Mouse (Mus musculus) cerebral cortex, adult 2 months (tissue): ENCODE data around the gene Hpca.

Experiments
- WGBS: fragments of 180-500 bp; shearing (Covaris S2); methylation state at CpG from one replicate; pipeline ENCODE4 v1.1.7; 2018; 5-methylcytosine and 5-hydroxymethylcytosine counted together

The Hpca gene

DNA sequence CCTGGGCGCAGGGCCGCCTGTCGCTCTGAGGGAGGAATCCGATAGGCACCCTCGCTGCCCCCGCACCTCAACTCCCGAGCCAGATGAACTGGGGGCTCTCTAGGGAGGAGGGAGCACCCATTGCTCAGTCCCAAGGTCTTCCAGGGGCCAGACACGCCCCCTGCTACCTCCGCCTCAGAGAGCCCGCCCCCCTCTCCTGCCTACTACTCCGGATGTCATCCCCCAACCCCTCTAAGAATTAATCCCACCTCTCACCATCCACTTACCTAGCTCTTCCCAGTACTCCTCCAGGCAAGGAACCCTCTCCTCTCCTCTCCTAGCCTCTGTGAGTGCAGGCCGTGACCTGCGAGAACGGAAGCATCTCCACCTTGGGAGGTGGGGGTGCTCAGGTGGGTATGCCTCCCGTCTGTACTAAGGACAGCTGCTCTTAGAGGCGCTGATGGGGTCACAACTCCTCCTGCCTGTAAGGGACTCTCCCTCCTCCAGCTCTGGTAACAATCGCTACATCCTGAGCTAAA is at the start of gene Hpca:
Gene Hpca (minus strand): TSS at position 468 of the 518 bp plus-strand sequence.
- 2% methylated on average over 17 of the region's 17 CpGs for WGBS

DNA sequence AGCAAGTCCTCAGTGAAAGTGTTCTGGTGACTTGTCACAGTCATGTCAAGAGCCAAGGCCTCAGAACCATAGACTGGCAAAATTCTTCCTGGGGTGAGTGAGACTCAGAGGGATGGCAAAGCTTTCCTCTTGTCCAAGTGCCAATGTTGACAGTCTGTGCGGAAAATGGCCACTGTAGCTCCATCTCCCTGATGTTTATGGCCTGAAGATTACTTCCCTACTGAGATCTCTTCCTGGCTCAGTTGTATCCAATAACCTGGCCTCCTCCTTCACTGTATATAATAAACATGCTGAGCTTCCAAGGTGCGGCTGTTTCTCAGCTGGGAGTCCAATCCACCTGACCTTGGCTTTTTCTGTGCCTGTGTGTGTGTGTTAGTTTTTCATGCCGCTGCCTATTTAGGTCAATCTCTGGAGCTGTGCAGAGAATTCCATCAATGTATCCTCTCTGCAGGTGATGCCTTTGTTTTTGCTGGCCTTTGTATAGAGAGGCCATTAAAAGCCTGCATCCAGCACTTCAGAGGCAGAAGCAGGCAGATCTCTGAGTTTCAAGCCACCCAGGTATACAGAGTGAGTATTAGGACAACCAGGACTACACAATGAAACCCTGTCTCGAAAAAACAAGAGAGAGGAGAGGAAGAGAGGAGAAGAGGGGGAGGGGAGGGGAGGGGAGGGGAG is 39.9 kb upstream of the Hpca start:
- WGBS = 79% methylated on average over 4 of the region's 4 CpGs

DNA sequence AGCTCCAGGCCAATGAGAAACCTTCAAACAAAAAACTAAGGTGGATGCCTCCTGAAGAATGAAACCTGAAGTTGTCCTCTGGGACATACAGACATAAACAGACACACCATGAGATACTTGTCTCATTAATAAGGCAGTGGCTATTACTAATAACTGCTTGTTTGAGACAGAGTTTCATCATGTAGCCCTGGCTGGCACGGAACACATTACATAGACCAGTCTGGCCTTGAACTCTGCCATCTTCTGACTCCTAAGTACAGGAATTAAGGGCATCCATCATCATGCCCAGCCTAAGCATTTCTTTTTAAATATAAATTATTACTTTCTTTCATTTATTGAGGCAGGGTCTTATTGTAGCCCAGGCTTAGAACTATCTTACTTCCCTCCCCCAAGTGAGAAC is 39.2 kb upstream of the Hpca start:
- WGBS = 100% methylated on average over 1 of the region's 1 CpGs

DNA sequence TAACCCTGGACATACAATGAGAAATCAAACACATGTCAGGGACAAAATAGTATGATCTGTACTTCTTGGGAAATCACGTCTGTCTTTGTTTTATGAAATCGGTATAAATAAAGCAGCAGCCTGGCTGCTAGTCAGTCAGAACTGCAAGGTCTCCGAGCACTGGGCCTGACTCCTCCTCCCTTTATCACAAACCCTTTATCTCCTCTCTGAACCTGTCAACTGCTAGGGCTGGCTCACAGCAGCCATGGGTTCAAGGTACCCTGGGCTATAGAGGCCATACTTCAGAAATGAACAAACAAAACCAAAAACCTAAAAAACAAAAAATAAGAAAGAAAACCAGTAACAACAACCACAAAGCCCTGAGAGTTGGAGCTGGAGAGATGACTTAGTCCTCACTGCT is 36.7 kb upstream of the Hpca start:
- WGBS = 55% methylated on average over 3 of the region's 3 CpGs

DNA sequence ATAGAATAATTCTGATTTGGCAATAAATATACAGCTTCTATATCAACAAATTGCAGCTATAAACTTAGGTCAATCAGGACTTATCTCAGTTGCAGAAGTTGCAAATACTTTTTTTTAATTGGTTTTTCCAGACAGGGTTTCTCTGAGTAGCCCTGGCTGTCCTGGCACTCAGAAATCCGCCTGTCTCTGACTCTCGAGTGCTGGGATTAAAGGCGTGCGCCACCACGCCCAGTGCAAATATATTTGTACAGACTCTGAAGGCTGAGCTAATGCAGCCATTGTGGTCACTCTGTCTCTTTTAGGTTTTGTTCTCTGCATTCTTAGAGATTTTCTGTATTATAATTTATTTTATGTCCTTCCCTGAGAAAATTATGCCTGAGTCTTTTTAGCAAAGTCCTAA is 35.7 kb upstream of the Hpca start:
- WGBS = 94% methylated on average over 5 of the region's 5 CpGs

DNA sequence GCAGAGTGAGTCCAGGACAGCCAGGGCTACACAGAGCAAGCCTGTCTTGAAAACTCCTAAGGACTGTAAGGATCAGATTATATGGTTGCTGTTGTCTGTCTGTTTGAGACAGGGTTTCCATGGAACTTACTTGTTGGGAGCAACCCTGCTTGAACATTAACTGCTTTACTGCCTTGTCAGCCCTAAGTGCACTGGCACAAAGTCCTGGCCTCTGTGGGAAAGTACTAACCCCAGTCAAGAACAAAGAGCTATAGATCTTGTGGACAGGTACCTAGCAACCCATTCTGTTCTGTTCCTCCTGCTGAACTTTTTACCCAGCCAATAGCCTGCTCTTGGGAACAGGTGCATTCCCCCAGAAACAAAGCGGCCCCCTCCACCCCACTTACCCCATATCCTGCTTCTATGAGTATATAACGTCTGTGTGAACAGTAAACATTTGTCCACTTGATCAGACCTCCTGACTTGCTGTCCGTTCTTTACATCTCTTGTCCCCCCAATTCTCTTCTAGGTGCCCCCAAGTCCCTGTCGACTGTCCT is 29.5 kb upstream of the Hpca start:
- WGBS = 92% methylated on average over 4 of the region's 4 CpGs

DNA sequence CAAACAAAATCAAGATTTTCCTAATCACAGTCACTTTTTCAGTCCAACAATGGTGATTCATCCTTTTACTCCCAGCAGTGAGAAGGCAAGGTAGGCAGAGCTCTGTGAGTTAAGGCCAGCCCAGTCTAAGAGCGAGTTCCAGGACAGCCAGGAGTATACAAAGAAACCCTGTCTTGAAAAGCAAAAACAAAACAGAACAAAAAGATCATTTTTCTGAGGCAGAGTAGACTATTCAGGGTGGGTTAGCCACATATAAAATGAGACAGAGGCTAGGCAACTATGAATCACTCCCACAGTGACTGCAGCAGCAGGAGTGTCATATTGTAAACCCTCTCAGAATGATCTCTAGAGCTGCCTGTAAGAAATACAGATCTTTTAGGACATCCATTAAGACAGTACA is 27.5 kb upstream of the Hpca start:
- 29% methylated on average over 1 of the region's 1 CpGs for WGBS

DNA sequence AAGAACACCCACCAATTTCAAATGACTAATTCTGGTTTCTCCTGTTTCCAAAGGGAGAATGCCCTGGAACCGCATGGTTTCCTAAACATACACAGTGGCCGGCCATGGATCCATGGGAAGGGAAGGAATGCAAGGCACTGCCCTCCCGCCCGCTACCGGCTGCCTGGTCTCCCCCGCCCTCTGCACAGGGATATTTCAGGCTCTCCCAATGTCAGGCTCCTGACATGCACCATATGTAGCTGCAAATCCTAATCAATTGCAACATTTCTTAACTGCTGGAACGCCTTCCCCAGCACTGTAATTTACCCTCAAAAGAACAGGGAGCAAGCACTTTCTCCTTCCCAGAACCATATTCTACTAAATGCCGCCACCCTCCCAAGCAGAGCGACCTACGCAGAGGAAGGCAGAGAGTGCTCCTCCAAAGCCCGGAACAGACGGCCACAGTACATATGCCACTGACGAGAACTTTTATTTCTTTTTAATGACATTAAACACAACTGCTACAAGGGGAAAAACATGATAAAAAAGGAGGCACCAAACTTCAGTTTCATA is 25.8 kb upstream of the Hpca start:
- 63% methylated on average over 13 of the region's 13 CpGs for WGBS

DNA sequence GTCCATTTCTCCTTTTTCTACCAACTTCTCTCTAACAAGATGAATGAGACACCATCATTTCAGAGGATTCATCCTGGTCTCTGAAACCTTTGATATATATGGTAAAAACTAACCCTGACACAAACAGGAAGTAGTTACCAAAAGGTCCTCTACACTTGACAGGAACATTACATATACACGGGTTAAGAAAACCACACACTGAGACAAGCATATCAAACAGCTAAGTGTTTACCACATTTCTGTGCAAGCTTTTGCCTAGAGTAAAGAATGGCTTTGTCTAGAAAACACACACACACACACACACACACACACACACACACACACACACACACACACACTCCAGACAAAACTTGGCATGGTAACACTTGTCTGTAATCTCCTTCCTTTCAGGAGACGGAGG is 24.6 kb upstream of the Hpca start:
- 25% methylated on average over 2 of the region's 2 CpGs for WGBS

DNA sequence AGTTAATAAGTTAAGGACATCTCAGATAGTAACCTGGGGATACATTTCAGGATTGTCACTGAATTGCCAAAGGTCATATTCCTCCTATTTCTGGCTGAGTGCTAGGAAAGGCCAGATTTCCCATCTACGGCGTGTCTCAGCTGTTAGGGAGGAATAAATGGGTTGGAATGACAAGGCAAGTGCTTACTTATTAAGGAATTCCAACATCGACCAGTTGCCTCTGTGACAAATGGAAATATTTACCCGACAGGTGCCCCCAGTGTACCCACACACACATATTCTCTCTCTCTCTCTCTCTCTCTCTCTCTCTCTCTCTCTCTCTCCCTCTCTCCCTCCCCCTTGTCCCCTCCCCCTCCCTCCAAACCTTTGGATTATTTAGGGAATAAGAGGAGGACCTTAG is 24.1 kb upstream of the Hpca start:
- WGBS = 59% methylated on average over 4 of the region's 4 CpGs

DNA sequence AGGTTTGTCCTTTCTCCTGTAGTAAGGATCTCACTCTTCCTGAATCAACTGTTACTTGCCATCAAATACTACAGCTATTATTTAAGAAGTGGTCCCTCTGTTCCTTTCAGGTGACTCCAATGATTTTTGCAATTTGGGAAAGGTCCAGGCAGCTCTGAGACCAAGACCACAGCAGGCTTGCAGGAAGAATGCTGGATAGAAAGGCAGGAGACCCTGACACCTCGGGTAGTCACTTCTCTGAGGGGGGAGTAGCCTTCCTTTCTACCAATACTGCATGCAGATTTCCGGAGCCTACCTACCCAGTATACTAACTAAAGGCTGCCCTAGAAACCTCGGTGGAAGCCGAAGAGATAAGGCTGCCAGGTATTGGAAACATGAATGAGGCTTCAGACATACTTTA is 23.6 kb upstream of the Hpca start:
- WGBS = 40% methylated on average over 4 of the region's 4 CpGs

DNA sequence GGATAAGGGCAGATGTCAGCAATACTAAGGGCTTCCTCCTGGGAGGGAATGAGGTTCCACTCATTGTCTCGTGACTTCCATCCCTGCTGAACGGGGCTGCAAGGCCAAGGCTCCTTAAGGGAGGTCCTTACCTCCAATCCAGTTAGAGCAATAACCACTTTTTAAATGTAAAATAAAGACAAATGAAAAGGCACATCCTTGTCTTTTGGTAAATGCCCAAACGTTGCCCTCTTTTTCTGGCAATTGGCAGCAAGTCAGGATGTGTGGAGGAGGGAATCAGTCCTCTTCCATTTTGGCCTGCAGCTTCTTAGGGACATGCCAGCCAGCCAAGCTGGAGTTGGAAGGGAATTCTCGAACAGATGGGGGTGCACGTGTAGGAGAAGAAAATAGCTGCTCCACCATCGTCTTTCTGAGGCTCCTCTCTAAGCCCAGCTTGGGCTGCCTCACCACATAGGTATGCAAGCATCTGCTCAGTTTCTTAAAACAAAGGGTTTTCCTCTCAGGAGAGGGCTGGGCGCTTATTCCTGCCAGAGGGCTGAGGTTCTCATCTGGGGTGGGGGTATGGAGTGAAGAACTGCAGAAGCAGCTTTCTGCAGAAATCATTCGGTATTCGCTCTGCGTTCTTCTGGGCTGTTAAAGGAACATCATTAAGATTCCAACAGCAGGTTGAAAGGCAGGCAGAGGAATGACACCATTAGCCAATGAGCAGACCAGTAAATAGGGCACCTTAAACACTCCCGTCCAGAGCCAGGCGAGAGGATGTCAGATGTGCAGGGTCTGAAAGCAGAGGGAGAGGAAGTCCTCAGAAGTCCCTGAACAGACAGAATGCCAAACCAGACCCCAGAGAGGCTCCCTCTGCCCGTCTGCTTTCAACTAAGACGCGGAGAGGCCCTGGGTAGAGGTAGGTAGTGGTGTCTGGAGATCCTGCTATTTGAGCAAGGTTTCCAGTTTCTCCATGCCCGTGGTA is 22.8 kb upstream of the Hpca start:
- 25% methylated on average over 16 of the region's 16 CpGs for WGBS

DNA sequence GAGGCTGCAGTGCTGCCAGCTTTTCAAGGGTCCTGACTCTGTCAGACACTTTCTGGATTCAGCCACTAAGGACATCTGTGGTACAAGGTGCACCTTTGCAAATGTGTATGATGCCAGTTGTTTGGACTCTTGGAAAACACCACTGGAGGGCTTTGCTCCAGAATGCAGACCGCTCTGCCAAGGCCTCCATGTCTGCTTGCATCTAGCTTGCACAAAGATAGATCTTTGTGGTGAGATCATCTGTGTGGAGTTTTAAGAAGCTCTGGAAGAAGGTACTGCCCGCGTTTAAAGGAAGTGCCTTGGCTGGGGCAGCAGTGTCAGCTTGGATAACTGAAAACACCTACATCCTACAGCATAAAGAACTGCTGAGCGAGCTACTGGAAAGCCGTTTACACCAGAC is 21.7 kb upstream of the Hpca start:
- 43% methylated on average over 5 of the region's 5 CpGs for WGBS

DNA sequence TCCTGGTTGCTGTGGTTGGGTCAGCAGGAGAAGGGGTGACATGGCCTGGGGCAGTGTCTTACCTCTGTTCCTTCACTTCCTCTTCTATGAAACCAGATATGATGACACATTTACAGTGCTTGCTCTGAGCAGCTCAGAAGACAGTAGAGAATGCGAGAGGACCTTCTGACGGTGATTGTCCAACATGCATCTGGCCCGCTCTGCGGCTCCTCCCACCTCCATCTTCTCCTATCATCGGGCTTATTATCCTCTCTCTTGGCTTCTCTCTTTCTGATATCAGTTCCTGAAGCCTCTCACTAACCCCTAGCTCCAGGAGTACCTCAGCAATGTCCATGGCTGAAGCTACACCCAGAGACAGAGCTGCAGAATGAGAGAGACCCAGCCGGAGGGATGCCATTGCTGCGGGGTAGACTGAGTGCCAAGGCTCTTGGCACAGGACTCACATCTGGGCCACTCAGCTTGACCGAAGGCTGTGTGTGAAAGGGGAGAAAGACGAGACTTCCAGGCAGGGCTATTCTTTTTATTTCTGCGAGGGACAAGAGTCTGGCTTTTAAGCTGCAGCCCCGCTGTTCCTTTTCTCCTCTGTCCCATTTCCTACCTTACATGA is 20.7 kb upstream of the Hpca start:
- 59% methylated on average over 11 of the region's 11 CpGs for WGBS

DNA sequence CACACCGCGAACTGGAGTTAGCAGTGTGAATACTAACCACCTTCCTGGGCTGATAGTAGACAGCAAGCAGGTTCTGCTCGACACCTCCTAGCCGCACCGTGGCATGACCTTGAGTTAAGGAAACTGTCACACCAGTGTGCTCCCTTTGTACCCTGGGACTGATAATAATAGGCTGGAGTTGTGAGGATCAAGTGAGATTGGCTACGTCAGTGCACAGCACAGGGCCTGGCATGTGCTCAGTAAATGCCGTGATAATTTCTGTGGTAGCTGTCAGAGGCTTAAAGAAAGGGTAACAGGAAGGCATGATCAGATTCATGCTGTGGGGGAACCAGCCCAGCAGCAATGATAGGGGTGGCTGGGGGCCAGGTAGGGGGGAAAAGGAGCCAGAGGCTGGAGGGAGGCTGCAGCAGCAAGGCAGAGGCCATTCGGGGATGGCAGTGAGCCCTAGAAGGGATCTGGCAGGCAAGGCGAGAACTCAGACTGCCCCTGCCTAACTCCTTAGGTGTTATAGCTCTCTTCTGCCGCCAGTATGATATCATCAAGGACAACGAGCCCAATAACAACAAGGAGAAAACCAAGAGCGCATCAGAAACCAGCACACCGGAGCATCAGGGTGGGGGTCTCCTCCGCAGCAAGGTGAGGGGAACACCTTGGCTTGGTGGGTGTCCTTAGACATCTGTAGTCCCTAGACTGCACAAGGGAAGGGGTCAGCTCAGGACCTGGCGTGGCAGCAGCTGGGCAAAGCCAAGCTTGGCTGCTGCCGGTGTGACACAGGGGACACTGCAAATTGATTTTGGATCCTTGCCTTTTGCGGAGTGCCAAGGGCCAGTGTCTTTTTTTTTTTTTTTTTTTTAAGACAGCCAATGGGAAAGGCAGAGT is 20.0 kb upstream of the Hpca start:
- WGBS = 60% methylated on average over 17 of the region's 17 CpGs

DNA sequence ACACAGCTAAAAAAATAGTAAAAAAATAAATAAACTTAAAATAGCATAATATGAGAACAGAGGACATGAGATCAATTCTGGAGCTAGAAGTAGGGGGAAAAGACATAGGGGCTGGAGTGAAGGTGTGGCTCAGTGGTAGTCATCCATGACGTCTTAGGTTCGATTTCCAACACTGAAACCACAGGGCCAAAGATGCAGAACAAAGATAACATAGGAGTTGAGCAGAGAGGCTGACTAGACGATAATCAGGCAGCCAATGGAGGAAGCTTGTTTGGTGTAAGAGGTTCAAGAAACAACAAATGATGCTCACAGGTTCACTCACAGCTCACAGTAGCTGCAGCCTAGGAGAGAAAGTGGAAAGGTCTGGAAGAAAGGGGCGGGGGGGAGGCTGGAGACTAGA is 19.0 kb upstream of the Hpca start:
- 89% methylated on average over 4 of the region's 4 CpGs for WGBS

DNA sequence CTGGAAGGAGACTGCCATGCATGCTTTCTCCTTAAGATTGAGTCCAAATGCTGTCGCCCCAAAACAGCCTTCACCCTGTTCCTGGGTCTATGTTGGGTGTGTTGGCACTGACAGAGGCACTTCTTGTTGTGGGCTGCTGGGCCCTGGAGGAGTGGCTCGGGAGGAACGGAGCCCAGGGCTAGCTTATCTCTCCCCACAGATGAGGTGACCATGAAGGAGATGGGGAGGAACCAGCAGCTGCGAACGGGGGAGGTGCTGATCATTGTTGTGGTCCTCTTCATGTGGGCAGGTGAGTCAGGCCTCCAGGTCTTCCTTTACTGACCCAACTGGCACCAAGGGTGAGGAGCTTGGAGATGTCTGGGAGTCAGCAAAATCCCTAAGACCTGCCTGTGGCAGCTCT is 17.8 kb upstream of the Hpca start:
- WGBS = 84% methylated on average over 5 of the region's 5 CpGs

DNA sequence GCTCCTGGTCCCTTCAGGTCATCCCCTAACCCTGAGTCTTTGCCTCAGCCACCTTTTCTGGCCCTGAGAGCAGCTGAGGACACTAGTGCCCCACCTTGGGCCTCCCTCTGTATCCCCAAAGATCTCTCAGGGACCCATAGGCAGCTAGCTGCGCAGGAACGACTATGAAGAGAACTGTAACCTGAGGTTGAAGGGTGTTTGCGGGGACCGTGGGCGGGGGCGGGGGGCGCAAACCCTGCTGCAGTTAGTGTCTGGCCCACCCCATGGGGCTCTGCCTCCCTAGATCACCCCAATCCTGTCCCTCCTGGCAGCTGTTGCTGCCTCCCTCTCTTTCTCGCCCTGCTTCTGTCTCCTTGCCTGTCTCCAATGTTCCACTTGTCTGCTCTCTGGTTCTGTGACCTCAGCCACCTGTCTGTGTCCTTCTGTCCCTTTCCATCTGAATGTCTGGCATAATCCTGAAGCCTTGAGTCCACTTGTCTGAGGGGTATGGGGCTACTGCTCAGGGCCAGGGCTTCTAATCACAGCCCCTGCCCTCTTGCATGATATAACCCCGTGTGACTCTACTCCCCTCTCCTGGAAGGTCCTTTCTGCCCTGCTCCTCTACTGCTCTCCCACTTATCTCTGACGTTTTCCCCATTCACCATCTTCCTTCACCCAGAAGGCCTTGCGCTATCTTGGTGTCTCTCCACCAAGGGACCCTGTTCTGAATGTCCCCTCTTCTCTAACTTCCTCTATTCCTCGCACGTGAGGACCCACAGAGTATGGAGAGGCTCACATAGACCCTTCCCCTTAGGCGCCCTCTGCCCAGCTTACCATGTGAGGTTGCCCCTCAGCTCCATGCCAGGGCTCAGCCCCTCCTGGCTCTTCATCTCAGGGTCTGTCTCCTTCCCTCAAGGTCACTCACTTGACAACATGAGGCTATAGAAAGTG is 15.8 kb upstream of the Hpca start:
- WGBS = 60% methylated on average over 14 of the region's 14 CpGs

DNA sequence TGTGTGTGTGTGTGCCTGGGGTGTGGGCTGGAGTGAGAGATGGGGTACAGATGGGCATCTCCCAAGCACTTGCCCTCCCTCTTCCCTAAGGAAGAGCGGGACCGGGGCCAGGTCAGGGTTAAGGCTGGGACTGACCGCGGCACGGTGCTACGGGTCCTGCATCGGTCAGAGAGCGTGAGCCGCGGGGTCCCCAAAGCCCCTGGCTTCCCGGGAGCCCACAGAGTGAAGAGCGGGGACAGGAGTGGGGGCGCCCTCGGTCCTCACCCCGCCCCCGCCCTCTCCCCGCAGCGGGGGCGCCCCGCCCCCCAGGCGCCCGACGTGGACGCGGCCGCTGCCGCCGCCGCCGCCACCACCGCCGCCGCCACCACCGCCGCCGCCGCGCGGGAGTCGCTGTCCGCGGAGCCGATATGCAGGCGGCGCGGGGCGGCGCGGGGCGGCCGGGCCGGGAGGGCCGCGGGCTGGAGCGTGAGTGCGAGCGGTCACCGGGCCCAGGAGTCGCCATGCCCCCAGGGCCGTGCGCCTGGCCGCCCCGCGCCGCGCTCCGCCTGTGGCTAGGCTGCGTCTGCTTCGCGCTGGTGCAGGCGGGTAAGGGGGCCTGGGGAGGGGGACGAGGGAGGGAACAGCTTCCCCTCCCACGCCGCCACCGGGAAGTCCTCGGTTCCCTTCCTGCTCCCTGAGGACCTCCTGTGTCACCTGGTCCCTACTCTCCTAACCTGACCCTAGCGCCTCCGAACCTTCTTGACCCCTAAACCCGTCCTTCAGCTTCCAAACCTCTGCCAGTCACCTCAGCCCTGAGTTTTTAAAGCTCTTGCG is 14.9 kb upstream of the Hpca start, which contains the start of gene Fndc5:
Gene Fndc5 (plus strand): TSS at position 421 of the 813 bp plus-strand sequence.
- 2% methylated on average over 71 of the region's 80 CpGs for WGBS
